Comparison of ENCODE assay signal across 7 mouse cellular contexts in the genomic region with DNA sequence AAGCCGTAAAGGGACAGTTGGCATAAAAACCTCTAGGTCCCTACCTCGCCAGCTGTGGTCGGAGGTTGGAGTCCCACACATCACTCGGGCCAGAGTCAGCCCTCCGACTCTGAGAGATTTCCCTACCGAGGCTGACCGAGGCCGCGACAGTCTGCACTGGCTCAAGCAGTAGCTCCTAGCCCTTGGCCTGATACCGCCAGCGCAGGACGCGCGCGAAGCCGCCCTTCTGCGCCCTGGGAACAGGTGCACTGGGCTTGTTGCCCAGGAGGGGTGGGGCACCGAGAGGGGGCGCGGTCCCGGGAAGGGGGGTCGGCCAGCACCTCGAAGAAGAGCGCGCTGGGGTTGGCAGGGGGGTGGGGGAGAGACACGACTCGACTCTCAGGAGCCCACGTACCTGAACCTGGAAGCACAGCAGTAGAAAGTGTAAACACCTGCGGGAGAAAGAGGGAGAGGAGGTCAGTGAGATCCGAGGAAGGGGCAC. TPM values are rescaled to one million over a fixed set of nuclear protein-coding genes. Genes with fewer than 3 reads are reported as not detected.
DNase-seq lines count a peak whose midpoint lies in the region; ATAC-seq and TF ChIP-seq lines count a peak whose summit lies in the region.

No protein-coding gene starts in this region.

- peak overlapping the region; percentile 69 for H3K9ac ChIP-seq in forebrain, embryonic 12.5 days
- peak overlapping the region; percentile 85 for H3K9ac ChIP-seq in hindbrain, embryonic 13.5 days
- H3K9ac ChIP-seq in limb, embryonic 12.5 days (replicated peaks), result peak overlapping the region; percentile 69
- peak overlapping the region; percentile 59 for H3K9ac ChIP-seq in midbrain, embryonic 15.5 days

- peak; percentile 49 for DNase-seq in adrenal gland, adult 2 months
- DNase-seq in thymus, adult 2 months, result peak; percentile 30

- peak overlapping the region; percentile 73 for H3K4me2 ChIP-seq in forebrain, embryonic 12.5 days
- peak overlapping the region; percentile 84 for H3K4me2 ChIP-seq in hindbrain, embryonic 13.5 days
- H3K4me2 ChIP-seq in limb, embryonic 12.5 days, result peak overlapping the region; percentile 92
- peak overlapping the region; percentile 94 for H3K4me2 ChIP-seq in midbrain, embryonic 15.5 days

- H3K4me1 ChIP-seq in E14TG2a.4 (replicated peaks; ENCODE audit: low read depth, low read length), result peaks cover 57% of the 10 kb centered on the region
- H3K4me1 ChIP-seq in forebrain, embryonic 12.5 days, result peaks cover 46% of the 10 kb centered on the region
- H3K4me1 ChIP-seq in hindbrain, embryonic 13.5 days (replicated peaks), result peaks cover 50% of the 10 kb centered on the region
- H3K4me1 ChIP-seq in limb, embryonic 12.5 days (replicated peaks), result peaks cover 52% of the 10 kb centered on the region
- H3K4me1 ChIP-seq in midbrain, embryonic 15.5 days, result peaks cover 28% of the 10 kb centered on the region
- H3K4me1 ChIP-seq in thymus, adult 2 months (replicated peaks; ENCODE audit: control insufficient read depth, insufficient read depth, low read length), result peaks cover 15% of the 10 kb centered on the region

- H3K4me3 ChIP-seq in E14TG2a.4 (replicated peaks; ENCODE audit: low read length), result peak overlapping the region; percentile 86
- peak overlapping the region; percentile 59 for H3K4me3 ChIP-seq in forebrain, embryonic 12.5 days (replicated peaks)
- H3K4me3 ChIP-seq in hindbrain, embryonic 13.5 days, result peak overlapping the region; percentile 64
- peak overlapping the region; percentile 67 for H3K4me3 ChIP-seq in limb, embryonic 12.5 days (replicated peaks)
- H3K4me3 ChIP-seq in midbrain, embryonic 15.5 days, result peak overlapping the region; percentile 73
- peak overlapping the region; percentile 17; the same call in 1 of the 2 replicates for H3K4me3 ChIP-seq in thymus, adult 2 months (ENCODE audit: control insufficient read depth, insufficient read depth, low read length)

- no peak for TF ChIP-seq POLR2A in thymus, adult 2 months (IDR thresholded peaks at IDR 0.05; ENCODE audit: control insufficient read depth, extremely low read depth, insufficient read depth, low read length, poor library complexity)

- WGBS in forebrain, embryonic 12.5 days, result 1% methylated on average over 30 of the region's 30 CpGs
- WGBS in hindbrain, embryonic 13.5 days, result 2% methylated on average over 30 of the region's 30 CpGs
- 2% methylated on average over 30 of the region's 30 CpGs for WGBS in limb, embryonic 12.5 days
- WGBS in midbrain, embryonic 15.5 days, result under 1% methylated on average over 29 of the region's 30 CpGs
- 3% methylated on average over 30 of the region's 30 CpGs for WGBS in thymus, adult 2 months

- no peaks in the 10 kb centered on the region for H3K9me3 ChIP-seq in E14TG2a.4 (ENCODE audit: low read length)
- H3K9me3 ChIP-seq in forebrain, embryonic 12.5 days, result no peaks in the 10 kb centered on the region
- no peaks in the 10 kb centered on the region for H3K9me3 ChIP-seq in hindbrain, embryonic 13.5 days
- H3K9me3 ChIP-seq in limb, embryonic 12.5 days, result no peaks in the 10 kb centered on the region
- no peaks in the 10 kb centered on the region for H3K9me3 ChIP-seq in midbrain, embryonic 15.5 days

- TF ChIP-seq CTCF in E14TG2a.4 (conservative IDR thresholded peaks at IDR 0.05; ENCODE audit: low read length), result no peak
- no peak for TF ChIP-seq CTCF in thymus, adult 2 months (IDR thresholded peaks at IDR 0.05; ENCODE audit: borderline replicate concordance, control insufficient read depth, extremely low read depth, insufficient read depth, low read length, poor library complexity)

- H3K36me3 ChIP-seq in E14TG2a.4 (ENCODE audit: insufficient read depth, low read length), result peaks cover 29% of the 10 kb centered on the region
- H3K36me3 ChIP-seq in forebrain, embryonic 12.5 days (replicated peaks), result peaks cover 22% of the 10 kb centered on the region
- peaks cover 23% of the 10 kb centered on the region for H3K36me3 ChIP-seq in hindbrain, embryonic 13.5 days
- peaks cover 23% of the 10 kb centered on the region for H3K36me3 ChIP-seq in limb, embryonic 12.5 days
- peaks cover 21% of the 10 kb centered on the region; the same call in 1 of the 2 replicates for H3K36me3 ChIP-seq in midbrain, embryonic 15.5 days (replicated peaks)
- H3K36me3 ChIP-seq in thymus, adult 2 months (ENCODE audit: control insufficient read depth, insufficient read depth, low read length), result peaks cover 16% of the 10 kb centered on the region

- ATAC-seq in forebrain, embryonic 12.5 days (ENCODE audit: low FRiP score), result 0 out of 2 replicates have a peak, but pooled peaks have one; percentile 5
- ATAC-seq in hindbrain, embryonic 13.5 days (ENCODE audit: low FRiP score), result peak; percentile 14; the same call in 1 of the 2 replicates
- ATAC-seq in limb, embryonic 12.5 days (ENCODE audit: insufficient number of reproducible peaks, insufficient read depth, low FRiP score, low TSS enrichment, low read depth), result no peak
- peak; percentile 25 for ATAC-seq in midbrain, embryonic 15.5 days (replicated peaks)

- H3K27ac ChIP-seq in forebrain, embryonic 12.5 days, result peak overlapping the region; percentile 61; the same call in 1 of the 2 replicates
- H3K27ac ChIP-seq in hindbrain, embryonic 13.5 days, result peak overlapping the region; percentile 86
- peak overlapping the region; percentile 79; the same call in 1 of the 2 replicates for H3K27ac ChIP-seq in limb, embryonic 12.5 days
- peak overlapping the region; percentile 77; the same call in 1 of the 2 replicates for H3K27ac ChIP-seq in midbrain, embryonic 15.5 days
- H3K27ac ChIP-seq in thymus, adult 2 months (ENCODE audit: control insufficient read depth, insufficient read depth, low read length), result no peak overlapping the region

- peaks cover 48% of the 10 kb centered on the region for H3K27me3 ChIP-seq in E14TG2a.4 (ENCODE audit: insufficient read depth, low read length)
- peaks cover 57% of the 10 kb centered on the region for H3K27me3 ChIP-seq in forebrain, embryonic 12.5 days
- peaks cover 34% of the 10 kb centered on the region for H3K27me3 ChIP-seq in hindbrain, embryonic 13.5 days
- peaks cover 52% of the 10 kb centered on the region for H3K27me3 ChIP-seq in limb, embryonic 12.5 days
- peaks cover 12% of the 10 kb centered on the region; the same call in 1 of the 2 replicates for H3K27me3 ChIP-seq in midbrain, embryonic 15.5 days (replicated peaks)
- H3K27me3 ChIP-seq in thymus, adult 2 months (ENCODE audit: control insufficient read depth, insufficient read depth, low read length), result peaks cover 10% of the 10 kb centered on the region; the same call in 1 of the 2 replicates

RNA-seq across cellular contexts. Expression of gene Fgf18, which starts 0.5 kb away (rescaled TPM):
- total RNA-seq in adrenal gland, adult 2 months (2021), result 1 to 10 TPM; 2.4 to 2.5 TPM
- polyA plus RNA-seq in adrenal gland, adult 2 months (2012; rRNA removed), result 0.36 and 0.87 TPM in 2 replicates
- 2.1 and 2.4 TPM in 2 replicates for polyA plus RNA-seq in forebrain, embryonic 12.5 days (2016; fragmentation: Nextera tagmentation; extraction: Ambion mirVana)
- polyA plus RNA-seq in hindbrain, embryonic 13.5 days (2015; fragmentation: Nextera tagmentation; extraction: Ambion mirVana), result 4.8 and 5.0 TPM in 2 replicates
- 18.2 and 19.0 TPM in 2 replicates for polyA plus RNA-seq in limb, embryonic 12.5 days (2016; fragmentation: Nextera tagmentation; extraction: Ambion mirVana)
- polyA plus RNA-seq in midbrain, embryonic 15.5 days (2015; fragmentation: Nextera tagmentation; extraction: Ambion mirVana), result 3.8 and 5.0 TPM in 2 replicates
- polyA plus RNA-seq in thymus, adult 2 months (2012; rRNA removed), result 0.15 and 0.23 TPM in 2 replicates

RNA-seq across cellular contexts. Expression of gene Npm1, which starts 16.3 kb away (rescaled TPM):
- total RNA-seq in adrenal gland, adult 2 months (2021), result 100 to 1,000 TPM; 276 to 325 TPM
- polyA plus RNA-seq in adrenal gland, adult 2 months (2012; rRNA removed), result 6.8 and 9.0 TPM in 2 replicates
- 790 and 820 TPM in 2 replicates for polyA plus RNA-seq in forebrain, embryonic 12.5 days (2016; fragmentation: Nextera tagmentation; extraction: Ambion mirVana)
- polyA plus RNA-seq in hindbrain, embryonic 13.5 days (2015; fragmentation: Nextera tagmentation; extraction: Ambion mirVana), result 542 and 556 TPM in 2 replicates
- 1,112 and 1,195 TPM in 2 replicates for polyA plus RNA-seq in limb, embryonic 12.5 days (2016; fragmentation: Nextera tagmentation; extraction: Ambion mirVana)
- 375 and 382 TPM in 2 replicates for polyA plus RNA-seq in midbrain, embryonic 15.5 days (2015; fragmentation: Nextera tagmentation; extraction: Ambion mirVana)
- 166 and 186 TPM in 2 replicates for polyA plus RNA-seq in thymus, adult 2 months (2012; rRNA removed)

RNA-seq across cellular contexts. Expression of gene Tlx3, which starts 56.7 kb away (rescaled TPM):
- total RNA-seq in adrenal gland, adult 2 months (2021), result under 1 TPM in 1 of 2 experiments, not detected in 1; 0.38 TPM
- 0.23 and 0.51 TPM in 2 replicates for polyA plus RNA-seq in adrenal gland, adult 2 months (2012; rRNA removed)
- 0.32 TPM in 1 of 2 replicates, not detected in the other for polyA plus RNA-seq in forebrain, embryonic 12.5 days (2016; fragmentation: Nextera tagmentation; extraction: Ambion mirVana)
- polyA plus RNA-seq in hindbrain, embryonic 13.5 days (2015; fragmentation: Nextera tagmentation; extraction: Ambion mirVana), result 20.2 and 29.0 TPM in 2 replicates
- 0.39 TPM in 1 of 2 replicates, not detected in the other for polyA plus RNA-seq in limb, embryonic 12.5 days (2016; fragmentation: Nextera tagmentation; extraction: Ambion mirVana)
- polyA plus RNA-seq in midbrain, embryonic 15.5 days (2015; fragmentation: Nextera tagmentation; extraction: Ambion mirVana), result 1.1 and 3.2 TPM in 2 replicates
- 0.08 TPM in 2 replicates for polyA plus RNA-seq in thymus, adult 2 months (2012; rRNA removed)

Comparison
In these comparisons a context has a peak if more than half of its experiments do, and no peak if none do; other contexts are left out.
1. H3K4me3 ChIP-seq: peak in every context shown above with its lines; median percentile 86 in E14TG2a.4; 73 in midbrain, embryonic 15.5 days; 67 in limb, embryonic 12.5 days; 64 in hindbrain, embryonic 13.5 days; 59 in forebrain, embryonic 12.5 days; 17 in thymus, adult 2 months.
2. RNA of gene Npm1, which starts 16.3 kb away (polyA plus RNA-seq): 1,112 to 1,195 TPM in limb, embryonic 12.5 days, 790 to 820 TPM in forebrain, embryonic 12.5 days, 542 to 556 TPM in hindbrain, embryonic 13.5 days, 375 to 382 TPM in midbrain, embryonic 15.5 days and 166 to 186 TPM in thymus, adult 2 months; 6.8 to 9.0 TPM in adrenal gland, adult 2 months; every median in the first group is over 10 times any median in the second.
3. Peak in every context shown above with its lines, with median percentiles within 50 percentile points of each other: H3K4me2 ChIP-seq and H3K9ac ChIP-seq.